Mouse (Mus musculus) testis, adult 2 months (tissue): ENCODE data around the gene G3bp2.

ENCODE experiments used
- CTCF ChIP-seq: fragments of 200-500 bp; IDR thresholded peaks from 2 replicates; pipeline ENCODE4 v1.5.1; 2012; ENCODE audit warnings: low read depth, mild to moderate bottlenecking, inconsistent platforms, low read length, moderate library complexity; ENCODE audit not compliant: control insufficient read depth, insufficient read depth, insufficient replicate concordance
- POLR2A ChIP-seq: fragments of 200-500 bp; IDR thresholded peaks from 2 replicates; pipeline ENCODE4 v1.6.1; 2012; ENCODE audit warnings: low read depth, mild to moderate bottlenecking, inconsistent platforms, low read length, moderate library complexity; ENCODE audit not compliant: control insufficient read depth

- TF ChIP-seq CTCF, result no peak
- no peak for TF ChIP-seq POLR2A
Observed at GRCm38 (mm10) chr5:92127141-92127625, 43.7 kb upstream of the G3bp2 start.
